Comparison of ENCODE assay signal across 29 mouse cellular contexts in genomic region chr7:100132379-100132778, GRCm38 (mm10). TPM values are rescaled to one million over a fixed set of nuclear protein-coding genes. Genes with fewer than 3 reads are reported as not detected.
DNase-seq lines count a peak whose midpoint lies in the region; ATAC-seq lines count a peak whose summit lies in the region.
"Had no signal": no experiment of that assay in that cellular context is flagged by ENCODE, and none has a peak within 500 bp of the region (broad histone marks: within the 10 kb centered on the region; RNA-seq: fewer than 3 reads in every experiment).

No protein-coding gene starts in this region.

- H3K9me3 ChIP-seq in limb, embryonic 12.5 days: no peaks in the 10 kb centered on the region
- H3K9me3 ChIP-seq: forebrain, embryonic 10.5 days; forebrain, embryonic 15.5 days; G1E; hindbrain, embryonic 12.5 days; kidney, embryonic 15.5 days; lung, embryonic 15.5 days had no signal

- no peaks in the 10 kb centered on the region for H3K36me3 ChIP-seq in limb, embryonic 12.5 days
- H3K36me3 ChIP-seq: forebrain, embryonic 10.5 days; forebrain, embryonic 15.5 days; G1E; hindbrain, embryonic 12.5 days; kidney, embryonic 15.5 days; lung, embryonic 15.5 days had no signal

- no peaks in the 10 kb centered on the region for H3K4me1 ChIP-seq in limb, embryonic 12.5 days (replicated peaks)
- H3K4me1 ChIP-seq: forebrain, embryonic 15.5 days; hindbrain, embryonic 12.5 days had no signal

- no peak overlapping the region for H3K4me2 ChIP-seq in limb, embryonic 12.5 days
- H3K4me2 ChIP-seq: forebrain, embryonic 15.5 days; hindbrain, embryonic 12.5 days; kidney, embryonic 15.5 days; liver, embryonic 11.5 days; lung, embryonic 15.5 days; midbrain, embryonic 11.5 days had no signal

- H3K9ac ChIP-seq in limb, embryonic 12.5 days (replicated peaks): no peak overlapping the region
- H3K9ac ChIP-seq: forebrain, embryonic 15.5 days; hindbrain, embryonic 12.5 days; kidney, embryonic 15.5 days; lung, embryonic 15.5 days had no signal

- ATAC-seq in limb, embryonic 12.5 days (ENCODE audit: insufficient number of reproducible peaks, insufficient read depth, low FRiP score, low TSS enrichment, low read depth): peak; percentile 59; the same call in 1 of the 2 replicates
- no peak for ATAC-seq in megakaryocyte, adult 5-6 weeks (ENCODE audit: poor library complexity, severe bottlenecking)
- ATAC-seq: forebrain, embryonic 15.5 days; hindbrain, postnatal 0 days; midbrain, embryonic 16.5 days; Patski had no signal

- H3K27me3 ChIP-seq in limb, embryonic 12.5 days: no peaks in the 10 kb centered on the region
- H3K27me3 ChIP-seq: forebrain, embryonic 15.5 days; hindbrain, embryonic 12.5 days; kidney, embryonic 15.5 days; lung, embryonic 15.5 days; Patski had no signal

- H3K4me3 ChIP-seq in limb, embryonic 12.5 days (replicated peaks): no peak overlapping the region
- H3K4me3 ChIP-seq: forebrain, embryonic 10.5 days; forebrain, embryonic 15.5 days; gastrocnemius, adult 2 months; hindbrain, embryonic 12.5 days; kidney, embryonic 15.5 days; left cerebral cortex, adult 2 months; lung, embryonic 15.5 days had no signal

- WGBS in limb, embryonic 12.5 days: 74% methylated on average over 1 of the region's 1 CpGs

- DNase-seq in heart, adult 11 months: peak; percentile 33
- no peak for DNase-seq in heart, adult 18-20 months
- peak; percentile 40 for DNase-seq in forelimb bud, embryonic 11.5 days (ENCODE audit: low read depth, low spot score)
- DNase-seq in cerebellum, adult 9-11 months: no peak
- DNase-seq in adrenal gland, postnatal 36 days: no peak
- DNase-seq: adrenal gland, postnatal 10 days; cerebellum, adult 11-12 months; cerebellum, postnatal 10 days; gastrocnemius, adult 2 months; kidney, adult 18-20 months; kidney, postnatal 25 days; right cerebral cortex, adult 18-20 months; thymus, postnatal 14 days had no signal

- H3K27ac ChIP-seq in limb, embryonic 12.5 days: peak overlapping the region; percentile 45; the same call in 1 of the 2 replicates
- H3K27ac ChIP-seq: forebrain, embryonic 10.5 days; forebrain, embryonic 15.5 days; gastrocnemius, adult 2 months; hindbrain, embryonic 12.5 days; hindbrain, postnatal 0 days; kidney, embryonic 15.5 days; left cerebral cortex, adult 2 months; lung, embryonic 15.5 days had no signal

RNA-seq across cellular contexts. Expression of gene Pold3, which starts 11.0 kb away (rescaled TPM):
- total RNA-seq in heart, adult 18-20 months (2021): 10 to 100 TPM in 1 of 2 experiments, 1 to 10 TPM in 1; 6.6 to 10.7 TPM
- polyA plus RNA-seq in limb, embryonic 12.5 days (2016; fragmentation: Nextera tagmentation; extraction: Ambion mirVana): 84.0 and 89.5 TPM in 2 replicates
- 37.3 and 37.8 TPM in 2 replicates for total RNA-seq in megakaryocyte, adult 5-6 weeks (2015)
- total RNA-seq in megakaryocyte, adult 5-6 weeks (2017): 109 and 112 TPM in 2 replicates
- 10 to 100 TPM; 21.5 to 22.3 TPM for total RNA-seq in adrenal gland, postnatal 36 days (2021)

RNA-seq across cellular contexts. Expression of gene Lipt2, which starts 26.7 kb away (rescaled TPM):
- total RNA-seq in heart, adult 18-20 months (2021): 1 to 10 TPM; 5.5 TPM
- polyA plus RNA-seq in limb, embryonic 12.5 days (2016; fragmentation: Nextera tagmentation; extraction: Ambion mirVana): 26.2 and 26.9 TPM in 2 replicates
- 9.4 and 10.9 TPM in 2 replicates for total RNA-seq in megakaryocyte, adult 5-6 weeks (2015)
- 2.1 and 4.6 TPM in 2 replicates for total RNA-seq in megakaryocyte, adult 5-6 weeks (2017)
- total RNA-seq in adrenal gland, postnatal 36 days (2021): 1 to 10 TPM; 3.8 to 5.3 TPM

RNA-seq across cellular contexts. Expression of gene Kcne3, which starts 43.9 kb away (rescaled TPM):
- total RNA-seq in heart, adult 18-20 months (2021): under 1 TPM; 0.59 to 0.99 TPM
- polyA plus RNA-seq in limb, embryonic 12.5 days (2016; fragmentation: Nextera tagmentation; extraction: Ambion mirVana): 17.1 and 22.3 TPM in 2 replicates
- total RNA-seq in megakaryocyte, adult 5-6 weeks (2015): 18.0 and 21.1 TPM in 2 replicates
- total RNA-seq in megakaryocyte, adult 5-6 weeks (2017): 12.0 and 19.5 TPM in 2 replicates
- 1 to 10 TPM in 1 of 2 experiments, under 1 TPM in 1; 0.99 to 1.5 TPM for total RNA-seq in adrenal gland, postnatal 36 days (2021)
- total RNA-seq: hindbrain, postnatal 0 days; layer of hippocampus, postnatal 10 days; left cerebral cortex, postnatal 25 days had no signal
- polyA plus RNA-seq: Patski had no signal

Comparison
In these comparisons a context has a peak if more than half of its experiments do, and no peak if none do; other contexts are left out.
1. DNase-seq: peak in heart, adult 11 months (single experiment) and forelimb bud, embryonic 11.5 days (single experiment); none in heart, adult 18-20 months (0 of 2), cerebellum, adult 9-11 months (single experiment) and adrenal gland, postnatal 36 days (0 of 2).
2. RNA of gene Kcne3, which starts 43.9 kb away (total RNA-seq): 12.0 to 21.1 TPM in megakaryocyte, adult 5-6 weeks; 0.99 to 1.5 TPM in adrenal gland, postnatal 36 days and 0.59 to 0.99 TPM in heart, adult 18-20 months; every median in the first group is over 4 times any median in the second.